Mouse (Mus musculus) heart, postnatal 0 days (tissue): ENCODE measurements at regions not wholly inside any gene's neighbourhood (a gene's known extent, or its start where the extent isn't known, plus 50 kb on each side); places are given as distances from the start of the nearest gene placed in this dataset.

ENCODE experiments used
- CTCF ChIP-seq: IDR thresholded peaks from 2 replicates; pipeline ENCODE4 v1.5.1; 2016; ENCODE audit warnings: antibody characterized with exemption, control low read depth, low read depth
- EP300 ChIP-seq: IDR thresholded peaks from 2 replicates; pipeline ENCODE4 v1.6.1; 2016; ENCODE audit warnings: antibody characterized with exemption, low read depth

- TF ChIP-seq CTCF (no peak), EP300 (no peak)
These were observed 126.3 kb upstream of the Sgk1 start for GRCm38 (mm10) chr10:21755717-21756116.
